Mouse (Mus musculus) embryonic facial prominence, embryonic 10.5 days (tissue): Measurements from ENCODE around the gene Map2k1. TPM values are rescaled to one million over a fixed set of nuclear protein-coding genes. Genes with fewer than 3 reads are reported as not detected.
"Not testable (repeated sequence)": the region's sequence is repeated elsewhere in the genome, so short reads cannot be mapped to it uniquely, and the experiment has no call there.

Experiments
- DNase-seq: peaks from one replicate; pipeline ENCODE4 v3.0.0-alpha.2; 2017; ENCODE audit warnings: low spot score
- H3K27ac ChIP-seq: fragments of 300-500 bp; sonication (generic); replicated peaks from 2 replicates; pipeline ENCODE4 v1.5.1; 2016; ENCODE audit warnings: mild to moderate bottlenecking
- H3K27me3 ChIP-seq: fragments of 300-500 bp; sonication (generic); replicated peaks from 2 replicates; pipeline ENCODE4 v1.6.1; 2016; ENCODE audit warnings: low read depth, mild to moderate bottlenecking; ENCODE audit not compliant: poor library complexity, severe bottlenecking
- H3K36me3 ChIP-seq: fragments of 300-500 bp; sonication (generic); replicated peaks from 2 replicates; pipeline ENCODE4 v1.6.1; 2016; ENCODE audit warnings: mild to moderate bottlenecking, moderate library complexity
- H3K4me1 ChIP-seq: fragments of 300-500 bp; sonication (generic); 2 replicates; pipeline ENCODE4 v1.6.1; 2016
- H3K4me3 ChIP-seq: fragments of 300-500 bp; sonication (generic); 2 replicates; pipeline ENCODE4 v1.5.1; 2016; ENCODE audit warnings: mild to moderate bottlenecking, moderate library complexity
- H3K9me3 ChIP-seq: fragments of 300-500 bp; sonication (generic); 2 replicates; pipeline ENCODE4 v1.6.1; 2016; ENCODE audit warnings: mild to moderate bottlenecking
- WGBS: fragments of 180-500 bp; shearing (Covaris S2); methylation state at CpG from one replicate; pipeline ENCODE4 v1.1.7; 2016; 5-methylcytosine and 5-hydroxymethylcytosine counted together
- polyA plus RNA-seq: library from polyadenylated mRNA; unstranded; fragments of >200 nt; fragmentation: Nextera tagmentation; extraction: Ambion mirVana; gene quantifications from 2 replicates; pipeline ENCODE4 v1.2.1, GENCODE M21; 2016

Gene Map2k1
- polyA plus RNA-seq, 1 experiment from 2014 or later = 82.6 TPM

DNA sequence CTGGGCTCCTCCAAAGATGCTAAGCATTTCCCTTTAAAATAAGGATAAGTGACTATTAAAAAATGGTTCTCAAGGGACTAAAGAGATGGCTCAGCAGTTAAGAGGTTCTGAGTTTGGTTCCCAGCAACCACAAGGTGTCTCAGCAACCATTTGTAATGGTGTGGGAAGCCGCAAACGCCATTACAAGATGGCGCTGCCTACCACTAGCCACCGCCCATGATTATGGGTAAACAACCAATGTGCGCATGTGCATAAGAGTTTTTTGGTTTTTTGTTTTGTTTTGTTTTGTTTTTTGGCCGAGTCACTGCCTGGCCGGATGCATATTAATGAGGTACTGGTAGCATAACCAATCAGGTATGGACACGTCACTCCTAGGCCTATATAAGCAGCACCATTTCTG is 15.4 kb upstream of the Map2k1 start:
- 96% methylated on average over 8 of the region's 8 CpGs for WGBS
- H3K4me3 ChIP-seq, H3K4me1 ChIP-seq, H3K36me3 ChIP-seq, DNase-seq, H3K27ac ChIP-seq, H3K9me3 ChIP-seq, H3K27me3 ChIP-seq: not testable (repeated sequence)

DNA sequence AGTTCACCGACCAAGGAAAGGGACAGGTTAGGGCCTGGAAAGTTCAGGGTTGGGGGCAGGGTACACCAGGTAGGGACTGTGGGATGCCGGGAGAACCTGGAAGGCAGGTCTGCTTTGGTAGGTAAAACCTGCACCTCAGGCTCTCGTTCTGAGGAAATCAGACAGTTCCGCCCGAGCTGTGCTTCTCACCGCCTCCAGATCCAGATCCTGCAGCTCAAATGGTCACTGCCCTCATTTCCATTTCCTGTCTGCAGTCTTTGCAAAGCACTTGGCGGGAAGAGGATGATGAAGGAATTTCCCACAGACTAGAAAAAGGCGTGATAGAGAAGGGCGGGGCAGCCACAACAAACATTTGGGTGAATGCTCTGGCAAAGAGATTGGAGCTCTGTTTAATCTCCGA is 14.8 kb upstream of the Map2k1 start:
- no peaks in the 10 kb centered on the region for H3K9me3 ChIP-seq
- no peak overlapping the region for H3K4me3 ChIP-seq
- no peaks in the 10 kb centered on the region for H3K4me1 ChIP-seq
- no peak overlapping the region for H3K27ac ChIP-seq
- no peak for DNase-seq
- WGBS = 89% methylated on average over 10 of the region's 10 CpGs
- no peaks in the 10 kb centered on the region for H3K27me3 ChIP-seq
- no peaks in the 10 kb centered on the region for H3K36me3 ChIP-seq

DNA sequence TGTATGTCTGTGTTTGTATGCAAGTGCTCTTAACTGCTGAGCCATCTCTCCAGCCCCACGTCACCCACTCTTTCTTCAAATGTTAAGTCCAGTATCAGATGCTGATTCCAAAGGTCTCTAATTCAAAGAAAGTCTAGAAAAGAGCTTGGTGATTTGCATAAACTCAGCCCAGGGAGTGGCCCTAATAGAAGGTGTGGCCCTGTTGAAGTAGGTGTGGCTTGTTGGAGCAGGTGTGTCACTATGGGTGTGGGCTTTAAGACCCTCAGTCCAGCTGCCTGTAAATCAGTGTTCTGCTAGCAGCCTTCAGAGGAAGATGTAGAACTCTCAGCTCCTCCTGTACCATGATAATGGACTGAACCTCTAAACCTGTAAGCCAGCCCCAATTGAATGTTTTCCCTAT is 13.8 kb upstream of the Map2k1 start:
- Histone ChIP-seq H3K9me3 (no peaks in the 10 kb centered on the region), H3K36me3 (no peaks in the 10 kb centered on the region), H3K4me3 (no peak overlapping the region), H3K27ac (no peak overlapping the region), H3K27me3 (no peaks in the 10 kb centered on the region), H3K4me1 (no peaks in the 10 kb centered on the region)
- DNase-seq = no peak
- WGBS = 88% methylated on average over 1 of the region's 1 CpGs

DNA sequence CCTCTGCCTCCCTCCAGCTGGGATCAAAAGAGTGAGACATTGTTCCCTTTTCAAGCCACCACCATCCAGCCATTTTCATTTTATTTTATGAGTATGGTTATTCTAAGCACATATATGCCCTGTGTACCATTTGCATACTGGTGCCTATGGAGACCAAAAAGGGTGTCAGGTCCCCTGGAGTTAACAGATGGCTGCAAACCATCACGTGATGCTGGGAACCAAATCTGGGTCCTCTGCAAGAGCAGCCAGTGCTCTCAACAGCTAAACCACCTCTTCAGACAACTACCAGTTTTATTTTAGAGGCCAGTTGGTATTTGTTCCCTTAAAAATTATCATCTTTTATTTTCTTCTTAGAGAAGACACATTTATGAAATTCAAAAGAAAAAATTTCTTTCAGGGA is 11.4 kb upstream of the Map2k1 start:
- no peak for DNase-seq
- H3K27ac ChIP-seq = no peak overlapping the region
- 53% methylated on average over 1 of the region's 1 CpGs for WGBS
- H3K4me1 ChIP-seq = no peaks in the 10 kb centered on the region
- no peak overlapping the region for H3K4me3 ChIP-seq
- H3K27me3 ChIP-seq = no peaks in the 10 kb centered on the region
- no peaks in the 10 kb centered on the region for H3K9me3 ChIP-seq
- H3K36me3 ChIP-seq = no peaks in the 10 kb centered on the region

DNA sequence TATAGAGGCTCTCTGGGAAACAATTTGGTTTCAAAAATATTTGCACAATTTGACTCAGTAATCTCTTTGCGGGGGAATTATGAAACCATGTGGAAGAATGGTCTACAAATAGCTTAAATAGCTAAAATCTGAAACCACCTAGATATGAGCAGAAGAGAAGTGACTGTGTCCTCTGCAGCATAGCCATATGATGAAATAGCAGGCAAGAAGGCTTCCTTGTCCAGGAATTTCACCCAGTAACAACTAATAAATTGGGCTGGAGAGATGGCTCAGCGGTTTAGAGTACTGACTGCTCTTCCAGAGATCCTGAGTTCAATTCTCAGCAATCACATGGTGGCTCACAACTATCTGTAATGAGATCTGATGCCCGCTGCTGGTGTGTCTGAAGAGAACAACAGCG is 7.6 kb upstream of the Map2k1 start:
- Histone ChIP-seq H3K36me3 (no peaks in the 10 kb centered on the region), H3K27me3 (no peaks in the 10 kb centered on the region), H3K4me1 (no peaks in the 10 kb centered on the region), H3K4me3 (no peak overlapping the region), H3K9me3 (no peaks in the 10 kb centered on the region), H3K27ac (no peak overlapping the region)
- no peak for DNase-seq
- WGBS = 87% methylated on average over 4 of the region's 4 CpGs

DNA sequence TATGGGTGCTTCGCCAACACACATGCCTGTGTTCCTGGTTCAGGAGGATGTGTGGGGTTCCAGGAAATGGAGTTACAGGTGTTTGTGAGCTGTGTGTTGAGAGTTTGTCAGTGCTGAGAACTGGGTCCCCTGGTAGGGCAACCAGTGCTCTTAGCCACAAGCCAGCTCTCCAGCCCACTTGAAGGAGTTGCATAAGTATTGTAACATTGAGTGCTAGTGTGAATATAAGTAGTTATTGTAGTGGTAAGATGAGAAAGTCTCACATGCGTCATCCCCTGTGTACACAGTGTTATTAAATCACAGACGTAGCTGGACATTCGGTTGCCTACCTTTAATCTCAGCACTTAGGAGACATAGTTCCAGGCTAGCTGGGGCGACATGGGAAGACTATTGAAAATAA is 6.5 kb upstream of the Map2k1 start:
- no peak for DNase-seq
- WGBS = 89% methylated on average over 5 of the region's 5 CpGs

DNA sequence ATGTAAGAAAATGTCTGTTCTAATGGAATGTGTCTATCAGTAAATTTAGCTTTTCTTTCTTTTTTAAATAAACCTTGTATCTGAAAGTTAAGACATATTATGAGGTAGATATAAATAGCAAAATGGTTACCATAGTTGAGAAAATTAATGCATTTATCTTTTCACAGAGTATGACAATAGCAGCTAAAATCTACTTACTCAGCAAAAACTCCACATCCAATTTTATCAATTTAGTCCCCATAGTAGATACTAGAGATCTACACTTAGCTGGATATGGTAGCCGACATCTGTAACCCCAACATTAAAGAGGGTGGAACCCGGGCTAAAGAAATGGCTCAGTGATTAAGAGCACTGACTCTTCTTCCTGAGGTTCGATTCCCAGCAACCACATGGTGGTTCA is 2.8 kb upstream of the Map2k1 start:
- DNase-seq = no peak

More for the DNA sequence above, 6.5 kb upstream of the Map2k1 start:
- no peaks in the 10 kb centered on the region for H3K9me3 ChIP-seq
- no peak overlapping the region for H3K4me3 ChIP-seq
- H3K27ac ChIP-seq = no peak overlapping the region
- H3K4me1 ChIP-seq = no peaks in the 10 kb centered on the region
- no peaks in the 10 kb centered on the region for H3K27me3 ChIP-seq
- H3K36me3 ChIP-seq = no peaks in the 10 kb centered on the region

DNA sequence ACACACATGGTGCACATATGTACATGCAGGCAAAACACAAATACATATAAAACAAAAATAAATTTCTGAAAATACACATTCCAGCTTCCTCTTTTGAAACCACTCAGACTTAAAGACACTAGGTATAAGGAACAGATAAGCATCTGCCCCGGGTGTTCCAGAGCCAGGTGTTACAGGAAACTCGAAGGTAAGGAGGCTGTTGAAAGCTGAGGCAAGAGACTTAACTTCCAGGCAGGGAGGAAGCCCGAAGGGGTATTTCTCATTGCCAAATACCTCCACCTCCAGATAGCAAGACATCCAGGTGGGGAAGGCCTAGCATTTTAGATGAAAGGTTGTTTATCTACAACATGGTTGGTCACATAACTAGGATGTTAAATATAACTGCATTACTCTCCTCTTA is 2.0 kb upstream of the Map2k1 start:
- Histone ChIP-seq H3K4me3 (no peak overlapping the region), H3K36me3 (no peaks in the 10 kb centered on the region), H3K9me3 (no peaks in the 10 kb centered on the region), H3K4me1 (peaks cover 19% of the 10 kb centered on the region), H3K27me3 (no peaks in the 10 kb centered on the region), H3K27ac (no peak overlapping the region)
- WGBS = 81% methylated on average over 3 of the region's 3 CpGs
- no peak for DNase-seq

More for the DNA sequence above, 2.8 kb upstream of the Map2k1 start:
- H3K27me3 ChIP-seq = no peaks in the 10 kb centered on the region
- H3K27ac ChIP-seq = no peak overlapping the region
- H3K9me3 ChIP-seq = no peaks in the 10 kb centered on the region
- 86% methylated on average over 3 of the region's 3 CpGs for WGBS
- H3K4me1 ChIP-seq = peaks cover 17% of the 10 kb centered on the region
- no peaks in the 10 kb centered on the region for H3K36me3 ChIP-seq
- H3K4me3 ChIP-seq = no peak overlapping the region

DNA sequence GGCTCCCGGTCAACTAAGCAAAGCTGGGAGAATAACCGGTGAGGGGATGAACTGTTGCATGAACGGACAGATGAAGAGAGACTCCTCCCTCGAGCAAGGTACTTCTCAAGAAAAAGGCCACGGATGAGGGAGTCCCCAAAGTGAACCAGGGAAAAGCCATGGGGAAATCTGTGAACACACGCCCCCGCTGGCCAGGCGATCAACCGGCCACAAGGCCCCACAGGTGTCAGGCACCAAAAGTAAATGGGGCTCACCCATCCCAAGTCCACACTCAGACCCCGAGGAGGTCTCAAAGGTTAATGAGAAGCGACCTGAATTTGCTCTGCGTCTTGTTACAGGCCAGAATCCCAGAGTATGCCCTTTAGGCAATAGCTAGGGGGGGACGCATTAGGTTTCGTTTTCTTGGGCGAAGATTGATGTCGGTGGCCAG is 825 bp downstream of the Map2k1 start:
- no peaks in the 10 kb centered on the region for H3K27me3 ChIP-seq
- peaks cover 10% of the 10 kb centered on the region for H3K36me3 ChIP-seq
- H3K4me1 ChIP-seq = peaks cover 26% of the 10 kb centered on the region
- peak; percentile 54 for DNase-seq
- under 1% methylated on average over 16 of the region's 16 CpGs for WGBS
- H3K9me3 ChIP-seq = no peaks in the 10 kb centered on the region
- H3K4me3 ChIP-seq = peak overlapping the region; percentile 95
- H3K27ac ChIP-seq = peak overlapping the region; percentile 93

DNA sequence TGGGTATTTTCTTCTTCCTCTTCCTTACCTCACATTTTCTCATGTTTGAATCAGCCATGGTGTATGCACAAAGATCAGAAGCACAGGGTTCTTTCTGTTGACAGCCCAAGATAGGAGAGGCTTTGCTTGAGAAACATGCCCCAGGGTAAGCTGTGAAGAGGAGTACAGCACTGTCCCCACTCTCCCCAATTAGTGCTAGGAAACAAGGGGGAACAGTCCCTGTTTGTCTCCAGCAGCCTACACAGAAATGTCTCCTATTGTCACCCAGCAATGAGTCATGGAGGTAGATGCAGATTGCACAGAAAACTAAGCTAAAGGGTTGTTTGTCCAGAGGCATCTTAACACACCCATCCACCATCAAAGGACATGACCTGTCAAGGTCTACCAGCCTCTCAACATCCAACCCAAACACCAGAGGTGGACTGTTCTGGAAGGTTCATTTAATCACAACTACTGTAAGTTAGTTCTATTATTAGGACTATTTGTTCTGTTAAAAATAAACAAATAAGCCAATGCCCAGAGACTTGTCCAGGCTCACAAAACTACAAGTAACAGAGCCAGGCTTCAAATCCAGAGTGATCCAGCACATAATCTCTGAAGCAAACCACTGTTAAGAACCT is 3.2 kb downstream of the Map2k1 start:
- no peaks in the 10 kb centered on the region for H3K9me3 ChIP-seq
- DNase-seq = no peak

DNA sequence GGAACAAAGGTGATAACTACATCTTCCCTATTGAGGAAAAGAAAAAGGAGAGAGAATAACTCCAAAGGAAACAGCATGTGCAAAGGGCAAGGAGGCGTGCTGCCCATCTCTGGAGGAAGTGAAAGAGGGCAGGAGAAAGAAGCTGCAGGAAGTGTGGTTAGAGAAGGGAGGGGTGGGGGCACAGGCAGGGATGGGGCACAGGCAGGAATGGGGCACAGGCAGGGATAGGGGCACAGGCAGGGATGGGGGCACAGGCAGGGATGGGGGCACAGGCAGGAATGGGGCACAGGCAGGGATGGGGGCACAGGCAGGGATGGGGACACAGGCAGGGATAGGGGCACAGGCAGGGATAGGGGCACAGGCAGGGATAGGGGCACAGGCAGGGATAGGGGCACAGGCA is 4.1 kb downstream of the Map2k1 start:
- WGBS = 70% methylated on average over 1 of the region's 1 CpGs
- no peaks in the 10 kb centered on the region for H3K27me3 ChIP-seq
- peaks cover 32% of the 10 kb centered on the region for H3K36me3 ChIP-seq
- no peak for DNase-seq
- H3K4me3 ChIP-seq = no peak overlapping the region
- no peak overlapping the region for H3K27ac ChIP-seq
- no peaks in the 10 kb centered on the region for H3K9me3 ChIP-seq
- peaks cover 26% of the 10 kb centered on the region for H3K4me1 ChIP-seq

More for the DNA sequence above, 3.2 kb downstream of the Map2k1 start:
- Histone ChIP-seq H3K27me3 (no peaks in the 10 kb centered on the region), H3K4me3 (no peak overlapping the region), H3K36me3 (peaks cover 27% of the 10 kb centered on the region), H3K27ac (no peak overlapping the region), H3K4me1 (peaks cover 26% of the 10 kb centered on the region)

DNA sequence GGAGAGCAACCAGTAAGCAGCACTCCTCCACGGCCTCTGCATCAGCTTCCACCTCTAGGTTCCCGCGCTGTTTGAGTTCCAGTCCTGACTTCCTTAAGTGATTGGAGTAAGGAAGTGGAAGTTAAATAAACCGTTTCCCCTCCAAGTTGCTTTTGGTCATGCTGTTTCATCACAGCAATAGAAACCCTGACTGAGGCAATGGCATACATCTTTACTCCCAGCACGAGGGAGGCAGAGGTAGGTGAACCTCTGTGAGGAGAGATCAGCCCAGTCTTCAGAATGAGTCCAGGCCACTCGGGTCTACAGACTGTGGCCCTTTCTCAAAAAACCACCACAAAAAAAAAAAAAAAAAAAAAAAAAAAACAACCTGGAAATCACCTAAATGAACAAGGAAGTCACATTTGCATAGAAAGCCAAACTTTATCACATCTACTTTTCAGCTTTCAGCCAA is 11.0 kb downstream of the Map2k1 start:
- Histone ChIP-seq H3K9me3 (no peaks in the 10 kb centered on the region), H3K36me3 (peaks cover 32% of the 10 kb centered on the region), H3K4me3 (no peak overlapping the region), H3K27ac (peak overlapping the region; percentile 54; the same call in 1 of the 2 replicates), H3K27me3 (no peaks in the 10 kb centered on the region), H3K4me1 (peaks cover 23% of the 10 kb centered on the region)
- DNase-seq = no peak
- 69% methylated on average over 6 of the region's 6 CpGs for WGBS

DNA sequence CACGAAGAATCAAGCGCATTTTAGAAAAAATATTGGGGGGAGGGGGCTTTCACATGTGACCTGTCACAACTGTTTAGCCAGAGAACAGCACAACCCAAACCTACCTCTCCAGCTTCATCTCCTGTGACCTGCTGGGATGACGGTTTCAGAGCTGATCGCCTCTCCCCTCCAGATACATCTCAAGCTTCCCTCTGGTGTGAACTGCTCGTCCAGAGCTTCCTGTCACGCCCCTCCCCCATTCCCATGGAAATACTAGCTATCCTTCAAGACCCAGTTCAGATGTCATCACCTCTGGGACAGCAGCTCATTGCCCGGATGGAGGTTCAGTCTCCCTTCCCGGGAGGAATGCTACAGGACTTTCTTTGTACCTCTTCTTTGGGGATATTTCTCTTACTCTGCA is 12.8 kb downstream of the Map2k1 start:
- peaks cover 25% of the 10 kb centered on the region for H3K36me3 ChIP-seq
- H3K27me3 ChIP-seq = no peaks in the 10 kb centered on the region
- peak; percentile 63 for DNase-seq
- peak overlapping the region; percentile 73 for H3K27ac ChIP-seq
- H3K9me3 ChIP-seq = no peaks in the 10 kb centered on the region
- H3K4me1 ChIP-seq = peaks cover 23% of the 10 kb centered on the region
- H3K4me3 ChIP-seq = peak overlapping the region; percentile 42
- WGBS = 30% methylated on average over 8 of the region's 8 CpGs
